Mouse (Mus musculus): ENCODE data around the gene Zfp715.
"Not testable (repeated sequence)": the region's sequence is repeated elsewhere in the genome, so short reads cannot be mapped to it uniquely, and the experiment has no call there.

- TF ChIP-seq GATA1 (IDR thresholded peaks at IDR 0.05; ENCODE audit: borderline replicate concordance, low read length); FLI1 (IDR thresholded peaks at IDR 0.05; ENCODE audit: low read length): not testable (repeated sequence)
Observed at GRCm38 (mm10) chr7:43267359-43267758, 45.7 kb downstream of the Zfp715 start.
